Mouse (Mus musculus): ENCODE measurements around the gene Gm20425. TPM values are rescaled to one million over a fixed set of nuclear protein-coding genes. Genes with fewer than 3 reads are reported as not detected.

Gene Gm20425
- polyA plus RNA-seq, 1 experiment from 2014 or later = 3.5 TPM

GRCm38 (mm10) chr9:103243640-103244039 is 13.5 kb upstream of the Gm20425 start:
- Histone ChIP-seq H3K4me2 (ENCODE audit: low read length) (no peak overlapping the region), H3K4me1 (ENCODE audit: control insufficient read depth, insufficient read depth, low read length) (no peaks in the 10 kb centered on the region), H3K36me3 (ENCODE audit: control insufficient read depth, insufficient read depth, low read length) (no peaks in the 10 kb centered on the region), H3K9me3 (ENCODE audit: control insufficient read depth, low read length) (no peaks in the 10 kb centered on the region), H3K27me3 (ENCODE audit: control insufficient read depth, insufficient read depth, low read length) (no peaks in the 10 kb centered on the region), H3K4me3 (replicated peaks; ENCODE audit: low read depth, low read length) (no peak overlapping the region), H3K27ac (replicated peaks; ENCODE audit: low read depth, low read length) (no peak overlapping the region), H3K9ac (replicated peaks; ENCODE audit: low read length) (no peak overlapping the region)
- WGBS = 93% methylated on average over 4 of the region's 4 CpGs
- DNase-seq (no peak), ATAC-seq (ENCODE audit: low FRiP score, low TSS enrichment) (no peak)

- no peak for ATAC-seq (ENCODE audit: low FRiP score, low TSS enrichment)
These were observed 11.1 kb upstream of the Gm20425 start for GRCm38 (mm10) chr9:103241206-103241605.

GRCm38 (mm10) chr9:103239471-103239870 is 9.4 kb upstream of the Gm20425 start:
- no peak overlapping the region for H3K4me2 ChIP-seq (ENCODE audit: low read length)
- no peaks in the 10 kb centered on the region for H3K27me3 ChIP-seq (ENCODE audit: control insufficient read depth, insufficient read depth, low read length)
- DNase-seq (no peak), ATAC-seq (ENCODE audit: low FRiP score, low TSS enrichment) (no peak)
- H3K9me3 ChIP-seq (ENCODE audit: control insufficient read depth, low read length) = no peaks in the 10 kb centered on the region
- 84% methylated on average over 6 of the region's 6 CpGs for WGBS
- H3K36me3 ChIP-seq (ENCODE audit: control insufficient read depth, insufficient read depth, low read length) = no peaks in the 10 kb centered on the region
- no peaks in the 10 kb centered on the region for H3K4me1 ChIP-seq (ENCODE audit: control insufficient read depth, insufficient read depth, low read length)
- no peak overlapping the region for H3K27ac ChIP-seq (replicated peaks; ENCODE audit: low read depth, low read length)
- H3K4me3 ChIP-seq (replicated peaks; ENCODE audit: low read depth, low read length) = no peak overlapping the region
- no peak overlapping the region for H3K9ac ChIP-seq (replicated peaks; ENCODE audit: low read length)

More at GRCm38 (mm10) chr9:103241206-103241605, 11.1 kb upstream of the Gm20425 start:
- Histone ChIP-seq H3K4me1 (ENCODE audit: control insufficient read depth, insufficient read depth, low read length) (no peaks in the 10 kb centered on the region), H3K4me3 (replicated peaks; ENCODE audit: low read depth, low read length) (no peak overlapping the region), H3K36me3 (ENCODE audit: control insufficient read depth, insufficient read depth, low read length) (no peaks in the 10 kb centered on the region), H3K9me3 (ENCODE audit: control insufficient read depth, low read length) (no peaks in the 10 kb centered on the region), H3K4me2 (ENCODE audit: low read length) (no peak overlapping the region), H3K27ac (replicated peaks; ENCODE audit: low read depth, low read length) (no peak overlapping the region), H3K9ac (replicated peaks; ENCODE audit: low read length) (no peak overlapping the region), H3K27me3 (ENCODE audit: control insufficient read depth, insufficient read depth, low read length) (no peaks in the 10 kb centered on the region)
- DNase-seq = no peak
- 84% methylated on average over 2 of the region's 2 CpGs for whole genome bisulfite sequencing

- 65% methylated on average over 7 of the region's 7 CpGs for WGBS
- DNase-seq = no peak
- Histone ChIP-seq H3K36me3 (ENCODE audit: control insufficient read depth, insufficient read depth, low read length) (no peaks in the 10 kb centered on the region), H3K4me1 (ENCODE audit: control insufficient read depth, insufficient read depth, low read length) (no peaks in the 10 kb centered on the region), H3K9me3 (ENCODE audit: control insufficient read depth, low read length) (no peaks in the 10 kb centered on the region), H3K9ac (replicated peaks; ENCODE audit: low read length) (no peak overlapping the region), H3K4me2 (ENCODE audit: low read length) (no peak overlapping the region), H3K27me3 (ENCODE audit: control insufficient read depth, insufficient read depth, low read length) (no peaks in the 10 kb centered on the region), H3K27ac (replicated peaks; ENCODE audit: low read depth, low read length) (no peak overlapping the region), H3K4me3 (replicated peaks; ENCODE audit: low read depth, low read length) (no peak overlapping the region)
- ATAC-seq (ENCODE audit: low FRiP score, low TSS enrichment) = no peak
These were observed 4.6 kb upstream of the Gm20425 start for GRCm38 (mm10) chr9:103234565-103235165.

GRCm38 (mm10) chr9:103234059-103234458 is 4.0 kb upstream of the Gm20425 start:
- Histone ChIP-seq H3K27me3 (ENCODE audit: control insufficient read depth, insufficient read depth, low read length) (no peaks in the 10 kb centered on the region), H3K9ac (replicated peaks; ENCODE audit: low read length) (no peak overlapping the region), H3K4me1 (ENCODE audit: control insufficient read depth, insufficient read depth, low read length) (no peaks in the 10 kb centered on the region), H3K4me2 (ENCODE audit: low read length) (no peak overlapping the region), H3K36me3 (ENCODE audit: control insufficient read depth, insufficient read depth, low read length) (no peaks in the 10 kb centered on the region), H3K4me3 (replicated peaks; ENCODE audit: low read depth, low read length) (no peak overlapping the region), H3K27ac (replicated peaks; ENCODE audit: low read depth, low read length) (no peak overlapping the region), H3K9me3 (ENCODE audit: control insufficient read depth, low read length) (no peaks in the 10 kb centered on the region)
- 80% methylated on average over 7 of the region's 7 CpGs for WGBS
- DNase-seq (no peak), ATAC-seq (ENCODE audit: low FRiP score, low TSS enrichment) (no peak)

- H3K27ac ChIP-seq (replicated peaks; ENCODE audit: low read depth, low read length) = no peak overlapping the region
- WGBS = 76% methylated on average over 7 of the region's 7 CpGs
- no peak for ATAC-seq (ENCODE audit: low FRiP score, low TSS enrichment)
These were observed 2.9 kb upstream of the Gm20425 start for GRCm38 (mm10) chr9:103233006-103233395.

GRCm38 (mm10) chr9:103232232-103233005 is 2.3 kb upstream of the Gm20425 start:
- WGBS = 88% methylated on average over 7 of the region's 7 CpGs
- no peaks in the 10 kb centered on the region for H3K36me3 ChIP-seq (ENCODE audit: control insufficient read depth, insufficient read depth, low read length)
- no peaks in the 10 kb centered on the region for H3K9me3 ChIP-seq (ENCODE audit: control insufficient read depth, low read length)

More at GRCm38 (mm10) chr9:103233006-103233395, 2.9 kb upstream of the Gm20425 start:
- H3K9ac ChIP-seq (replicated peaks; ENCODE audit: low read length) = no peak overlapping the region
- H3K9me3 ChIP-seq (ENCODE audit: control insufficient read depth, low read length) = no peaks in the 10 kb centered on the region
- H3K4me2 ChIP-seq (ENCODE audit: low read length) = no peak overlapping the region
- H3K27me3 ChIP-seq (ENCODE audit: control insufficient read depth, insufficient read depth, low read length) = no peaks in the 10 kb centered on the region
- DNase-seq = no peak
- no peak overlapping the region for H3K4me3 ChIP-seq (replicated peaks; ENCODE audit: low read depth, low read length)
- no peaks in the 10 kb centered on the region for H3K36me3 ChIP-seq (ENCODE audit: control insufficient read depth, insufficient read depth, low read length)
- no peaks in the 10 kb centered on the region for H3K4me1 ChIP-seq (ENCODE audit: control insufficient read depth, insufficient read depth, low read length)

GRCm38 (mm10) chr9:103229037-103229867 is 855 bp downstream of the Gm20425 start:
- ATAC-seq (ENCODE audit: low FRiP score, low TSS enrichment) (no peak), DNase-seq (no peak)
- H3K27me3 ChIP-seq (ENCODE audit: control insufficient read depth, insufficient read depth, low read length) = no peaks in the 10 kb centered on the region
- no peaks in the 10 kb centered on the region for H3K4me1 ChIP-seq (ENCODE audit: control insufficient read depth, insufficient read depth, low read length)
- WGBS = 91% methylated on average over 15 of the region's 15 CpGs
- H3K27ac ChIP-seq (replicated peaks; ENCODE audit: low read depth, low read length) = no peak overlapping the region
- no peaks in the 10 kb centered on the region for H3K36me3 ChIP-seq (ENCODE audit: control insufficient read depth, insufficient read depth, low read length)
- no peak overlapping the region for H3K9ac ChIP-seq (replicated peaks; ENCODE audit: low read length)
- H3K4me3 ChIP-seq (replicated peaks; ENCODE audit: low read depth, low read length) = no peak overlapping the region
- H3K4me2 ChIP-seq (ENCODE audit: low read length) = 0 out of 2 replicates have a peak overlapping the region, but pooled peaks have one; percentile 29
- H3K9me3 ChIP-seq (ENCODE audit: control insufficient read depth, low read length) = no peaks in the 10 kb centered on the region

More at GRCm38 (mm10) chr9:103232232-103233005, 2.3 kb upstream of the Gm20425 start:
- no peak overlapping the region for H3K4me2 ChIP-seq (ENCODE audit: low read length)
- no peak for DNase-seq
- H3K9ac ChIP-seq (replicated peaks; ENCODE audit: low read length) = no peak overlapping the region
- H3K4me1 ChIP-seq (ENCODE audit: control insufficient read depth, insufficient read depth, low read length) = no peaks in the 10 kb centered on the region
- no peak for ATAC-seq (ENCODE audit: low FRiP score, low TSS enrichment)
- no peak overlapping the region for H3K4me3 ChIP-seq (replicated peaks; ENCODE audit: low read depth, low read length)
- H3K27ac ChIP-seq (replicated peaks; ENCODE audit: low read depth, low read length) = no peak overlapping the region
- no peaks in the 10 kb centered on the region for H3K27me3 ChIP-seq (ENCODE audit: control insufficient read depth, insufficient read depth, low read length)

Measured in midbrain, embryonic 14.5 days (tissue).